Mouse (Mus musculus) liver, embryonic 15.5 days (tissue): ENCODE measurements around the gene Zg16. TPM values are rescaled to one million over a fixed set of nuclear protein-coding genes. Genes with fewer than 3 reads are reported as not detected.

Experiments
- ATAC-seq: fragments of 200-750 bp; cut with Nextera tagmentation; 2 replicates; pipeline ENCODE4 v1.8.0; 2017; ENCODE audit warnings: moderate number of reproducible peaks, mild to moderate bottlenecking, moderate library complexity; ENCODE audit not compliant: insufficient read depth
- H3K27ac ChIP-seq: fragments of 300-500 bp; sonication (generic); replicated peaks from 2 replicates; pipeline ENCODE4 v1.5.1; 2015; ENCODE audit warnings: mild to moderate bottlenecking, inconsistent platforms
- H3K27me3 ChIP-seq: fragments of 300-500 bp; sonication (generic); 2 replicates; pipeline ENCODE4 v1.6.1; 2015; ENCODE audit warnings: mild to moderate bottlenecking, inconsistent platforms
- H3K36me3 ChIP-seq: fragments of 300-500 bp; sonication (generic); replicated peaks from 2 replicates; pipeline ENCODE4 v1.6.1; 2015; ENCODE audit warnings: moderate library complexity, mild to moderate bottlenecking, inconsistent platforms
- H3K4me1 ChIP-seq: fragments of 300-500 bp; sonication (generic); replicated peaks from 2 replicates; pipeline ENCODE4 v1.6.1; 2015; ENCODE audit warnings: inconsistent platforms
- H3K4me2 ChIP-seq: fragments of 300-500 bp; sonication (generic); 2 replicates; pipeline ENCODE4 v1.6.1; 2015; ENCODE audit warnings: moderate library complexity, mild to moderate bottlenecking, inconsistent platforms
- H3K4me3 ChIP-seq: fragments of 300-500 bp; sonication (generic); replicated peaks from 2 replicates; pipeline ENCODE4 v1.5.1; 2015; ENCODE audit warnings: mild to moderate bottlenecking, inconsistent platforms
- H3K9ac ChIP-seq: fragments of 300-500 bp; sonication (generic); 2 replicates; pipeline ENCODE4 v1.6.1; 2015; ENCODE audit warnings: moderate library complexity, mild to moderate bottlenecking, inconsistent platforms
- H3K9me3 ChIP-seq: fragments of 300-500 bp; sonication (generic); replicated peaks from 2 replicates; pipeline ENCODE4 v1.6.1; 2016; ENCODE audit warnings: inconsistent platforms
- WGBS: fragments of 180-500 bp; shearing (Covaris S2); methylation state at CpG from one replicate; pipeline ENCODE4 v1.1.7; 2015; ENCODE audit warnings: mixed read lengths; ENCODE audit not compliant: insufficient replicate concordance; 5-methylcytosine and 5-hydroxymethylcytosine counted together
- polyA plus RNA-seq: library from polyadenylated mRNA; unstranded; fragments of >200 nt; fragmentation: Nextera tagmentation; extraction: Ambion mirVana; gene quantifications from 2 replicates; pipeline ENCODE4 v1.2.1, GENCODE M21; 2015

Gene Zg16
- polyA plus RNA-seq, 1 experiment from 2014 or later: 0.33 TPM

- H3K27me3 ChIP-seq: no peaks in the 10 kb centered on the region
- peaks cover 74% of the 10 kb centered on the region for H3K4me1 ChIP-seq
- no peak overlapping the region for H3K27ac ChIP-seq
- H3K4me3 ChIP-seq: 0 out of 2 replicates have a peak overlapping the region, but pooled peaks have one; percentile 39
- WGBS: 58% methylated on average over 3 of the region's 3 CpGs
- no peak for ATAC-seq
- H3K9me3 ChIP-seq: no peaks in the 10 kb centered on the region
- H3K9ac ChIP-seq: no peak overlapping the region
- H3K4me2 ChIP-seq: peak overlapping the region; percentile 5; the same call in 1 of the 2 replicates
- H3K36me3 ChIP-seq: peaks cover 40% of the 10 kb centered on the region
These were observed 67.1 kb downstream of the Zg16 start for GRCm38 (mm10) chr7:127020031-127020430.

DNA sequence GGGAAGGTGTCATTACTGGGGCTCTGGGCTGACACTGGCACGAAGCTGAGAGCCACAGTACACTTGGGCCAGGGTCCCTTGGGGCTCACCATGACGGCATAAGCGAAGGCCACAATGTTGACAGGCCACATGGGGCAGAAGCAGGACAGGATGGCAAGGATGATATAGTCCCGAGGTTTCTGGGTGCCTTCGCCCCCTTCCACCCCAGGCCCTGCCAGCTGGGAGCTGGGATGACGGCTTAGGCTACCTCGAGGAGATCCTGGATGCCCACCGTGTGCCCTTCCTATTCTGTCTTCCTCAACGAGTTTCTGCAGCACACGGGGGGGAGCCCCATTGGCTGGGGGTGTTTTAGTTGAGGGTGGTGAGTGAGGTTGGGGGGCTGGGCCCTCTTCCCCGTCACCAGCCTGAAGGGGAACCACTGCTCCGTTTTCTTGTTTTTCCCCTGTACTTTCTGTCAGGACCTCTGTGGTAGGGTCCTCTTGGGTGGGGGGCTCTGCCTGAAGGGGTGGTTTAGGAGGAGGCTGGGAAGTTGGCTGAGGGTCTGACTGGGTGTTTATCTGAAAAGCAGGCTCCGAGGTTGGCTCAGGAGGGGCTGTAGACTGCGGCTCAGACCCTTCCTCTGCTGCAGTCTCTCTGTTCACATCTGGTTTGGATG, 67.7 kb downstream of the Zg16 start:
- no peak overlapping the region for H3K4me2 ChIP-seq
- H3K27ac ChIP-seq: no peak overlapping the region
- 63% methylated on average over 14 of the region's 14 CpGs for WGBS
- H3K27me3 ChIP-seq: no peaks in the 10 kb centered on the region
- H3K9ac ChIP-seq: no peak overlapping the region
- H3K4me3 ChIP-seq: no peak overlapping the region
- no peak for ATAC-seq
- no peaks in the 10 kb centered on the region for H3K9me3 ChIP-seq
- peaks cover 39% of the 10 kb centered on the region for H3K36me3 ChIP-seq
- peaks cover 74% of the 10 kb centered on the region for H3K4me1 ChIP-seq

- no peak for ATAC-seq
- H3K4me1 ChIP-seq: peaks cover 74% of the 10 kb centered on the region
- no peak overlapping the region for H3K4me3 ChIP-seq
- H3K36me3 ChIP-seq: peaks cover 32% of the 10 kb centered on the region
- 81% methylated on average over 15 of the region's 15 CpGs for WGBS
- H3K27me3 ChIP-seq: no peaks in the 10 kb centered on the region
- no peak overlapping the region for H3K4me2 ChIP-seq
- no peaks in the 10 kb centered on the region for H3K9me3 ChIP-seq
- no peak overlapping the region for H3K9ac ChIP-seq
- no peak overlapping the region for H3K27ac ChIP-seq
These were observed 68.5 kb downstream of the Zg16 start for GRCm38 (mm10) chr7:127018416-127019305.

GRCm38 (mm10) chr7:127017950-127018345, 69.2 kb downstream of the Zg16 start:
- Histone ChIP-seq H3K36me3 (peaks cover 24% of the 10 kb centered on the region), H3K4me3 (0 out of 2 replicates have a peak overlapping the region, but pooled peaks have one; percentile 78), H3K9ac (no peak overlapping the region), H3K9me3 (no peaks in the 10 kb centered on the region), H3K27me3 (no peaks in the 10 kb centered on the region), H3K4me2 (no peak overlapping the region), H3K27ac (peak overlapping the region; percentile 60), H3K4me1 (peaks cover 74% of the 10 kb centered on the region)
- ATAC-seq: no peak
- WGBS: 44% methylated on average over 6 of the region's 6 CpGs

DNA sequence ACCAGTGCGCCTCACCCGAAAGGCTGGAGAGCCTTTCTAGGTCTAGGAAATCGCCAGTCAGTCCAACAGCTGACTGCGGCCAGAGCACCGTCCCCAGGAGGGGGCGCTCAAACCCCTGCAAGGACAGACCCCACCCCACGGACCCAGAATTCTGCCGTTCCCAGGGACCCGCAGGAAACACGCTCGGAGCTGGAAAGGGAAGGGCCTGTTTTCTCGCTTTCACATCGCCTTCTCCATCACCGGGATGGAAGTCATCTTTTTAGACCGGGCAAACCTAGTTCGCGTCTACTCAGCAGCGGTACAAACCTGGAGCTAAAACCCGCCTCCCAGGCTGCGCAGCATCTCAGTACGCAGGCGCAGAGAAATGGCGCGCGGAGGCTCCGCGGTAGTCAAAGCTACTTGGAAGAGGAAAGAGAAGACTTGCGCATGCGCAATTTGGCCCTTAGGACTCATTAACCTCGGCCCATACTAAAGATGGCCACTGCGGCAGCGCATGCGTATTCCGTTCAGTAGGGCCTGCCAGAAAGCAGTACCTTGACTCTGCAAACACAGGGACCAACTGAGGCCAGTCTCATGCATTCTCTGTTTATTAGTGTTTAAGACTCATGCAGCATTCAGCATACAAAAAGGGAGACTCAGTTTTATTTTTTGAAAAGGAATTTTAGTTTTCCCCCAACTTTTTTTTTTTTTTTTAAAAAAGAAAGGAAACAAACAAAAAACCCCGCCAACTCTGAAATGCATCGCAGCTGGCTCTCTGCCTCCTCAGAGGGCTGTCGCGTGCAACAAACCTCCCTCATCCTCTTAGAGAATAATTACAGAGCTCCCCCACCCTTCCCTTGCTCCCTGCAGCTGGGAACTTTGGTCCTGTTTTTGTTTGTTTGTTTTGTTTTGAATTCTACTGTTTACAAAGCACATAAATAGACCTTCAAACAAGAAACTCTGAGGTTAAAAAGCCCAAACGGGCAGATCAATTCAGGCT, 69.9 kb downstream of the Zg16 start, which contains the start of gene Pagr1a:
Pagr1a (minus strand) TSS at position 382 of the 979 bp plus-strand sequence.
- peaks cover 69% of the 10 kb centered on the region for H3K4me1 ChIP-seq
- H3K4me3 ChIP-seq: peak within 1 kb of the TSS; percentile 78
- H3K9me3 ChIP-seq: no peaks in the 10 kb centered on the region
- WGBS: 4% methylated on average over 39 of the region's 39 CpGs
- peak; percentile 83 for ATAC-seq
- peaks cover 21% of the 10 kb centered on the region for H3K36me3 ChIP-seq
- H3K9ac ChIP-seq: peak within 1 kb of the TSS; percentile 89
- H3K4me2 ChIP-seq: peak within 1 kb of the TSS; percentile 96
- H3K27me3 ChIP-seq: no peaks in the 10 kb centered on the region
- H3K27ac ChIP-seq: peak within 1 kb of the TSS; percentile 95

DNA sequence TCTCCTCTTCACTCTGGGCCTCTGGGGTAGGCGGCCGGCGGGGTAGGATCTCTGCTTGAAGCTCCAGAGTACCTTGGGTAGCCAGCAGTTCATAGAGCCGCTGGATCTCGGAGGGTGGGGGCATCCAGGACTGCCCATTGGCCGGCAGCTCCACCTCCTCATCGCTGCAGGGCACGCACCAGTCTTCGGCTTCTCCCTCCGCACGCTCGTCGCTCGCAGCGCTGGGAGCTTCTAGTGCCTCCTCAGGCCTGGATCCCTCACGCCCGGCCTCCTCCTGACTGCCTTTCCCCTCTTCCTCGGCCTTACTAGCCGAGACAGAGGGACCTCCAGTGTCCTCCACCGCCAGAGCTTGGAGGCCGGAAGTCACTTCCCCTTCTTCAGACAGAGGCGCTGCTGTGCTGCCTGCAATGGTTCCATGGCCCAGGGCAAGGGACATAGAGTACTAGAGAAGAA, 70.6 kb downstream of the Zg16 start:
- Histone ChIP-seq H3K9ac (peak overlapping the region; percentile 89), H3K27ac (peak overlapping the region; percentile 95), H3K36me3 (peaks cover 16% of the 10 kb centered on the region), H3K4me3 (peak overlapping the region; percentile 78), H3K4me2 (peak overlapping the region; percentile 96), H3K9me3 (no peaks in the 10 kb centered on the region), H3K27me3 (no peaks in the 10 kb centered on the region), H3K4me1 (peaks cover 66% of the 10 kb centered on the region)
- WGBS: 0% methylated on average over 22 of the region's 22 CpGs
- ATAC-seq: peak; percentile 66

DNA sequence TGATC, 70.8 kb downstream of the Zg16 start, which contains the start of gene Pagr1b:
Pagr1b (minus strand) TSS at position 4 of the 5 bp plus-strand sequence.
- Histone ChIP-seq H3K4me1 (peaks cover 66% of the 10 kb centered on the region), H3K27me3 (no peaks in the 10 kb centered on the region), H3K9me3 (no peaks in the 10 kb centered on the region), H3K36me3 (peaks cover 16% of the 10 kb centered on the region), H3K4me2 (peak within 1 kb of the TSS; percentile 96), H3K4me3 (peak within 1 kb of the TSS; percentile 78), H3K9ac (peak within 1 kb of the TSS; percentile 89), H3K27ac (peak within 1 kb of the TSS; percentile 95)
- no peak for ATAC-seq

GRCm38 (mm10) chr7:127016081-127016480, 71.0 kb downstream of the Zg16 start:
- H3K9ac ChIP-seq: peak overlapping the region; percentile 89
- peak overlapping the region; percentile 95 for H3K27ac ChIP-seq
- ATAC-seq: peak; percentile 32
- H3K4me2 ChIP-seq: peak overlapping the region; percentile 96
- no peaks in the 10 kb centered on the region for H3K27me3 ChIP-seq
- no peaks in the 10 kb centered on the region for H3K9me3 ChIP-seq
- peaks cover 66% of the 10 kb centered on the region for H3K4me1 ChIP-seq
- peak overlapping the region; percentile 78 for H3K4me3 ChIP-seq
- 3% methylated on average over 10 of the region's 10 CpGs for WGBS
- peaks cover 16% of the 10 kb centered on the region for H3K36me3 ChIP-seq

GRCm38 (mm10) chr7:127014993-127015392, 72.1 kb downstream of the Zg16 start:
- H3K4me1 ChIP-seq: peaks cover 63% of the 10 kb centered on the region
- ATAC-seq: no peak
- peaks cover 16% of the 10 kb centered on the region for H3K36me3 ChIP-seq
- H3K27me3 ChIP-seq: no peaks in the 10 kb centered on the region
- no peak overlapping the region for H3K9ac ChIP-seq
- H3K4me2 ChIP-seq: peak overlapping the region; percentile 96
- WGBS: 87% methylated on average over 12 of the region's 12 CpGs
- peak overlapping the region; percentile 95; the same call in 1 of the 2 replicates for H3K27ac ChIP-seq
- no peaks in the 10 kb centered on the region for H3K9me3 ChIP-seq
- H3K4me3 ChIP-seq: peak overlapping the region; percentile 78; the same call in 1 of the 2 replicates

GRCm38 (mm10) chr7:127014320-127014719, 72.8 kb downstream of the Zg16 start, which contains the start of gene Mvp:
Mvp (minus strand) TSS chr7:127014621.
- Histone ChIP-seq H3K9me3 (no peaks in the 10 kb centered on the region), H3K4me1 (peaks cover 68% of the 10 kb centered on the region), H3K9ac (peak within 1 kb of the TSS; percentile 52), H3K4me3 (peak within 1 kb of the TSS; percentile 78), H3K4me2 (peak within 1 kb of the TSS; percentile 96), H3K36me3 (peaks cover 16% of the 10 kb centered on the region), H3K27me3 (no peaks in the 10 kb centered on the region), H3K27ac (peak within 1 kb of the TSS; percentile 95)
- no peak for ATAC-seq
- WGBS: 20% methylated on average over 11 of the region's 11 CpGs
